Mouse (Mus musculus) brain, adult 2 months (tissue): ENCODE measurements around the gene Med1.
A peak's percentile ranks its signal among the peaks of the same experiment; 100 is the strongest.
"Not testable (repeated sequence)": the region's sequence is repeated elsewhere in the genome, so short reads cannot be mapped to it uniquely, and the experiment has no call there.

Source experiments
- DNase-seq: peaks from one replicate; pipeline ENCODE4 v3.0.0; 2011; ENCODE audit warnings: low read depth, low spot score

Med1 gene

GRCm38 (mm10) chr11:98192901-98193805, at the start of gene Med1:
Gene Med1, minus strand, starts transcription at chr11:98193293.
- DNase-seq, result peak; percentile 99

- peak; percentile 18 for DNase-seq
Observed at GRCm38 (mm10) chr11:98238995-98239394, 45.9 kb upstream of the Med1 start.

- DNase-seq, result no peak
Observed at GRCm38 (mm10) chr11:98238416-98238815, 45.3 kb upstream of the Med1 start.

- DNase-seq, result no peak
Observed at GRCm38 (mm10) chr11:98226349-98226748, 33.3 kb upstream of the Med1 start.

- no peak for DNase-seq
Observed at GRCm38 (mm10) chr11:98213311-98213710, 20.2 kb upstream of the Med1 start.

GRCm38 (mm10) chr11:98209661-98210060, 16.6 kb upstream of the Med1 start:
- DNase-seq, result not testable (repeated sequence)

- not testable (repeated sequence) for DNase-seq
Observed at GRCm38 (mm10) chr11:98206281-98206680, 13.2 kb upstream of the Med1 start.

- DNase-seq, result no peak
Observed at GRCm38 (mm10) chr11:98205463-98205862, 12.4 kb upstream of the Med1 start.

- no peak for DNase-seq
Observed at GRCm38 (mm10) chr11:98203931-98204421, 10.9 kb upstream of the Med1 start.

GRCm38 (mm10) chr11:98203351-98203911, 10.3 kb upstream of the Med1 start:
- no peak for DNase-seq

- peak; percentile 99 for DNase-seq
Observed at GRCm38 (mm10) chr11:98202641-98203350, 9.7 kb upstream of the Med1 start, which contains the start of gene Cdk12. Gene Cdk12, plus strand, starts transcription at chr11:98203059.

GRCm38 (mm10) chr11:98201791-98202640, 8.9 kb upstream of the Med1 start:
- DNase-seq, result peak; percentile 21

GRCm38 (mm10) chr11:98190820-98191219, 2.3 kb downstream of the Med1 start:
- no peak for DNase-seq

GRCm38 (mm10) chr11:98187640-98188395, 5.3 kb downstream of the Med1 start:
- DNase-seq, result no peak

GRCm38 (mm10) chr11:98182149-98182548, 10.9 kb downstream of the Med1 start:
- DNase-seq, result not testable (repeated sequence)

GRCm38 (mm10) chr11:98168400-98168799, 24.7 kb downstream of the Med1 start:
- DNase-seq, result no peak

GRCm38 (mm10) chr11:98155094-98155493, 38.0 kb downstream of the Med1 start:
- no peak for DNase-seq

GRCm38 (mm10) chr11:98150625-98151156, 42.4 kb downstream of the Med1 start:
- no peak for DNase-seq

- DNase-seq, result peak; percentile 98
Observed at GRCm38 (mm10) chr11:98149786-98150624, 43.1 kb downstream of the Med1 start, which contains the start of gene Fbxl20. Gene Fbxl20, minus strand, starts transcription at chr11:98150403.
